Mouse (Mus musculus): ENCODE results near the gene Trpc7.

DNA sequence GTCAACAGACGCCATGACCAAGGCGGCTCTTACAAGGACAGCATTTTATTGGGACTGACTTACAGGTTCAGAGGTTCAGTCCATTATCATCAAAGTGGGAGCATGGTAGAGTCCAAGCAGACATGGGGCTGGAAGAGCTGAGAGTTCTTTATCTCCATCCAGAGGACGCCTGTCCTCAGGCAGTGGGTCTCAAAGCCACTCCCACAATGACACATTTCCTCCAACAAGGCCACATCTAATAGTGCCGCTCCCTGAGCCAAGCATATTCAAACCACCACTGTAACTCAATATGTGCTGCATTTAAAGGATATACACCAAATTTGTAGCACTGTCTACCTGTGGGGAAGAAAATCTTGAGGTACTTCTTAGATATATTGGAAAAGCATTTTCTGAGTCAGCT lies 161.2 kb downstream of the Trpc7 start:
- TF ChIP-seq MAX (IDR thresholded peaks at IDR 0.05; ENCODE audit: low read depth) (no peak), POLR2A (IDR thresholded peaks at IDR 0.05; ENCODE audit: insufficient read length, low read depth) (no peak), TCF12 (IDR thresholded peaks at IDR 0.05; ENCODE audit: insufficient read depth, poor library complexity, severe bottlenecking) (no peak)
